Mouse (Mus musculus) hematopoietic stem cell, adult 5-6 weeks (primary cell): ENCODE measurements around the gene Tnni1. TPM values are rescaled to one million over a fixed set of nuclear protein-coding genes. Genes with fewer than 3 reads are reported as not detected.

Experiments used
- ATAC-seq, 2 experiments: fragments of 125-278 bp in 1 of 2; replicated peaks in 1 of 2; 2 replicates each; pipeline ENCODE4 v1.8.0; 2016 to 2017; ENCODE audit warnings: inconsistent platforms in 2 of 2, mild to moderate bottlenecking in 2 of 2, moderate number of reproducible peaks in 2 of 2, low read depth in 1 of 2, moderate TSS enrichment in 1 of 2; ENCODE audit not compliant: low FRiP score in 2 of 2, poor library complexity in 2 of 2, severe bottlenecking in 2 of 2, insufficient read depth in 1 of 2, low TSS enrichment in 1 of 2
- total RNA-seq: library from RNA; stranded (forward); fragments of 172-1452, 232-1000 nt; gene quantifications from 2 replicates; pipeline ENCODE4 v1.2.3, GENCODE M21; 2017

Gene Tnni1
- total RNA-seq, 1 experiment from 2014 or later, result not detected

DNA sequence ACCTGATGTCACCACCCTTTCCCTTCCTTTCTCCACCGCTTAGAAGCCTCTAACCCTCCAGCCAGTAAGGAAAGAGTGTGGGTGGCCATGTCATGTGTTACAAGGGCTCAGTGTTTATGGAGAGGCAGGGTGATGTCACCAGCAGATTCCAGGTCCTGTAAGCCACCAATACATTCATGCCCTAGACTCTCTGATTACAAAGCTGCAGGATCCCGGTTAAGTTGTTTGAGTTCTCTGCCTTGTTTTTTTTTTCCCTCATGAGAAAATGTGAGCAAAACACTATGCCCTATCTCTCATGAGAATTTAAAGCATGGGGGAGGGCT is 15.1 kb upstream of the Tnni1 start:
- no peak for ATAC-seq

DNA sequence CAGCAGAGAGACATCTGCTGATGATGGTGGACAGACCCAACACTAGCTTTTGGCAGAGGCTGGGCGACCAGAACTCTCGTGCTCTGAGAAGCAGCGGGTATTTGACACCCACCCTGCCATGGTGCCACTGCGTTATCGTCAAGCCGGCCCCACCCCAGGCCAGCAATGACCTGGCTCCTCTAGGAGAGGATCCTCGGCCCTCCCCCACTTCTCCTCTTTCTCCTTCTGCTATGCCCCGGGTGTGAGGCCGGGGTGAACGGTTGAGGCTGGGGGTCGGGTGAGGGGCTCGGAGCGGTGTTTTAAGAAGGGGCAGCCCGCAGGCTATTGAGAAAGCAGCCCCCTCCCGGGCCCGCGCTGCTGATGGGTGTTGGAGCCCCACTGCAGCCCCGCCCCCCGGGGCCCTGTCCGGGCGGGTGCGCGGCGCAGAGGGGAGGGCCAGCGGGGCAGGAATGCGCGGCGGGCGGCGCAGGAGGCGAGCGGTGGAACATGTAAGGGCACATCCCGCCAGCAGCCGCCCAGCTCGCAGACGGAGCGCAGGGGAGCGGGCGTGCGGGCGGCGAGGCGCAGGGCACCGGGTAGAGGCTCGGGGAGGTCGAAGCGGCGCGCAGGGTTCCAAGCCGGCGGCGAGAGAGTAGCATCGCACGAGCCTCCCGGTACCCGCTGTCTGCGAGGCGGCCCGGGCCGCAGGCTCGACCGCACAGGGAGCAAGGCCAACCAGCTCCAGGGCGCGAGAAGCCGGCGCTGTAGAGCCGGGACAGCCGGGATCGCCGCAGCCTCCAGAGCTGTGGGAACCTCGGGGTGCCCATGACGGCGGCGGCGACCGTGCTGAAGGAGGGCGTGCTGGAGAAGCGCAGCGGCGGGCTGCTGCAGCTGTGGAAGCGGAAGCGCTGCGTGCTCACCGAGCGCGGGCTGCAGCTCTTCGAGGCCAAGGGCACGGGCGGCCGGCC is 13.3 kb upstream of the Tnni1 start, which contains the start of gene Phlda3:
Gene Phlda3 (plus strand): TSS at position 475 of the 947 bp plus-strand sequence.
- ATAC-seq, result peak; percentile 53 to 65

DNA sequence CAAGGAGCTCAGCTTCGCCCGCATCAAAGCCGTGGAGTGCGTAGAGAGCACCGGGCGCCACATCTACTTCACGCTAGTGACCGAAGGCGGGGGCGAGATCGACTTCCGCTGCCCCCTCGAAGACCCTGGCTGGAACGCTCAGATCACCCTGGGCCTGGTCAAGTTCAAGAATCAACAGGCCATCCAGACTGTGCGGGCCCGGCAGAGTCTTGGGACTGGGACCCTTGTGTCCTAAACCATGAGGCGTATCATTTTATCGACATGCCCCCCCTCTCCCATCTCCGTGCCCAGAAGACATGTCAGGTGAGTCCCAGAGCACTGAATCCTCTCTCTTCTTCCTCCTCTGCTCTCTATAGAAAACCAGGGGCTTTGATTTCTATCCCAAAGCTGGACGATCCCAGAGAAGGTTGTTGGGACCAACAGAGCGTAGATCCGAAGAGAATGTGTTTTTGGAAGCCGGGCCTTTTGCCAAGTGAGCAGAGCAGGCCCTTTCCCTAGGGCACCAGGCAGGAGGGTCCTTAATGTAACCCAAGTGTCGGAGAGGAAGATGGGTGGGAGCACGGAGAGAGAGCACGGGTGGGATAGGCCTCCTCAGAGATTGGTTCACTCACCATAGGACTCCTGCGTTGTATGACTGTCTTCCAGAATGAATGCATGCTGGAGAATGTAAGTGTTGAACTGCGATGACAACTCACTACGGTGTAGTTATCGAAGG is 12.5 kb upstream of the Tnni1 start:
- 0 out of 4 replicates have a peak, but pooled peaks have one; percentile 1 to 24 for ATAC-seq

DNA sequence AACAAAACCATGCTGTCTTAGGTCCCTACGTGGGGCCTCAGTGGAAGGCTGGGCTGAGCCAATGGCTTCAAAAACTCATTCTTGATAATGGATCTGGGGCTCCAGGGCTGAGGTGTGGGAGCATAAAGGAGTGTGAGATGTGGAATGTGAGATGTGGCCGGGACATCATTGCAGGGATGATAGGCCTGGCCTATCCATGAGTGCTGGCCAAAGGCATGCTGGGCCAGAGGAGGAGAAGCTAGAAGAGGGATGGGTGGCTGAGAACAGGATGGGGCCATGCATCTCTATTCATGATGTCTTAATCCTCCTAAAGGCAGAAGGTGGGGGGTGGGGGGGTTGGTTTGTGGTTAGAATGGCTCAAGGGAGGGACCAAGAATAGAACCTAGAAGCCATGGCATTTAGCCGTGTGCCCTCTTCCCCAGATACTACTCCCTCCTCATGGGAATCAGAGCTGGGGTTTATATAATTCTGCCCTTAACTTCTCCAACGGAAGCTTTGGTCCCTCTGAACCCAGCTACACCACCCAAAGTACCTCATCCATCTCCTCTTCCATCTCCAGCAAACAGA is 11.8 kb upstream of the Tnni1 start:
- no peak for ATAC-seq

DNA sequence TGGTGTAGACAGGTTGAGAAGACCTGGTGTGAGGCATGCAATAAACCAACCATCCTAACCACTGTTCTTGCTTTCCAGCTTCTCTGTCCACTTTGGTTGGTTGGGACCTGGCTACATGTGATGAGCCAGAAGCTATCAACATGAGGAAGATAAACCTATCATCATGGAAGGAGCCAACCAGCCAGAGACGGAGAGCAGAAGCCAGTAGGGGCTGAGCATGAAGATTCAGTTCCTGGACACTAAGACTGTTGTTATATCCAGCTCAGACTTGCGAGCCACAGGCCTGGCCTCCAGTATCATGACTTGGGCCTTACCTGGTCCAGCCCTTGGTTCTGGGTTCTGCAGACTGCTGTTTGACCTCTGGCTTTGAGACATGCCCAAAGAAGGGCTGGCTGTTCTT is 10.8 kb upstream of the Tnni1 start:
- ATAC-seq, result no peak

DNA sequence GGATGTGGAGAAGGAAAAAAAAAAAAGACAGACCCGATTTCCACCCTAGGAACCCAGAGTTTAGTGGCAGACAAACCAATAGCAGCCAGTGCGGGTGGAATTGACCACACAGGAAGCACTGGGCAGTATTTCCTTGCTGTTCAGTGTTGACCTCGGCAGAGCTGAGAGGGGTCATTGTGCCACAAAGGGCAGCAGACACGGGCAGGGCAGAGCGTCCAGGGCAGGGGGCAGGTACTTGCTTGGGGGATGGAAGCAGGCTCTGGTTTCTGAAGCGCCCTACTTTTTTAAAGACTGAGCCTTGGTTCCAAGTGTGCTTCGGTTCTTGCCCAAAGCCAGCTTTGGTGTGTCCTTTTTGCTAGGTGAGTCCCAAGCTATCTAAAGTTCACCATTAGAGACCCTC is 9.0 kb upstream of the Tnni1 start:
- ATAC-seq, result no peak

DNA sequence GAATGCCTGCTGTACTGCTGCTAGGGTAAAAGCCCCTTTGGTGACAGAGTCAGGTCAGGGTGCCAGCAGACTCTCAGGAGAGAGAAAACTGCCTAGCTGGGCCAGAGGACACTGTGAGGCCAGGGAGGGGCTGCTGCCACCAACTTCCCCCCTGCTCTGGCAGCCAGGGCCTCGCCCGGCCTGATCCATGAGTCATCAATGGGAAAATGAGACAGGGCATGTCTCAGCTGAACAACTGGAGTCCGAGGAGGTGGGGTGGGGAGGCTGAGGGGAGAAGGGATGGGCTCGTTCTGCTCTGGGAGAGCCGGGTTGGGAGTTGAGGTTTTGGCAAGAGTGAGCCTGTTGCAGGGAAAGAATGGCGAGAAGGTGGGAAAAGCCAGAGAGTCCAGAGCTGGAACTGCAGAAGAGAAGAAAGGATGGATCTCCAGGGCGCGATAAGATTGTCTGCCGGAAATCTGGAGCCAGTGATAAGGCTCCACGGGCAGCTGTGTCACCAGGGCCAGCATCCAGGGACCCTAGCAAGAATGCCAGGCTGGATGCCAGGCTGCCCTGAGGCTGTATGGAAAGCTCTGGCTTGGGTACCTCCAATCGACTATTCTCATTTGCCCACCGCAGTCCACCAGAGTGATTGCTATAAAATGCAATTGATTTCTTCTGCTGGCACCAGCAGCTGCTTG is 8.2 kb upstream of the Tnni1 start:
- no peak for ATAC-seq

DNA sequence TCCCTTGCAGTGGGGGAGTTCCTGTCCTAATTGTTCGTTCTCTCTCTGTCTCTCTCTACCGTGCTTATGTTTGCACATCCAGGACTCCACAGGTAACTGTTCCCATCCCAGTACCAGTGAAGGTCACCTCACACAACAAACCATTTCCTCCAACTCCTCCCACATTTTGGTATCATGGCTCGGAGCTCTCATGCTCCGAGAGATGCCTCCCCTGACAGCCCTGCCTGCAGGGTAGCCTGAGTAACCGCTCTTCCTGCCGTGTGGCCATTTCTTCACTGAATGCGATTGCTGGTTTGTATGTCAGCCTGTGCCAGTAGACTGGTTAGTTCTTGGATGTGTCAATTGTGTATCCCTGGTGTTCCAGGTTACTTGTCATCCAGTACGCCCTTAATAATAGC is 7.7 kb upstream of the Tnni1 start:
- no peak for ATAC-seq

DNA sequence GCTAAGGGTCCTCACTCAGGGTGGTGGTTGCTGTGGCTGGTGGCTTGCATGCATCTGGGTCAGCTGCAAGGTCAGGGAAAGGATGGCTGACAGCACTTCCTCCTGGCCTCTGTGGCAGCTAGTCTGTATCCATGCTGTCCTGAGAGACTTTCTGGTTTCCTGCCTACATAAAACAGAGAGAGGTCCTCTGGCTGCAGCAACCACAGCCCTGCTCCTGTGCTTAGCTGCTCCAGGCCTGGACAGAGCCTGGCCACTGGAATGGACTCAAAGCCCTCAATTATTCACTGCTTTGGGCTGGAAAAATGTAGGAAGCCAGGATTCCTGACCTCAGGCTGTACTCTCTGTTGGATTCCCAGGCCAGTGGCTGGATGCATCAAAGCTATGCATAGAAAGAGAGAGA is 2.6 kb upstream of the Tnni1 start:
- no peak for ATAC-seq

DNA sequence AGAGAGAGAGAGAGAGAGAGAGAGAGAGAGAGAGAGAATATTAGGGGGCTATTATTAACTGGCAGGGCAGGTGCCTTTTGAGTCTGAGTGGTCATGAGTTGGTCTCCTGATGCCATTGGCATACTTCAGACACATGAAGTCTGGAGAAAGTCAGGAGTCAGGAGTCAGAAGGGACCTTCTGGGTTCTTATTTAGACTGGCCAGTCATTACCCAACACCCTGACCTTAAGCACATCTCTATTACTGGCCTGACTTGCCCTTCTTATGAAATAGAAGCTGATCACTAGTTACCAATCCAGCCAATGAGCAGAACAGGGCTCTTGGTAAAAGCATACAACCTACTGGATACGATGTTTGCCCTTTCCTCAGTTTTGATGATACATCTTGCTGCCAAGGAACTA is 2.2 kb upstream of the Tnni1 start:
- no peak for ATAC-seq

DNA sequence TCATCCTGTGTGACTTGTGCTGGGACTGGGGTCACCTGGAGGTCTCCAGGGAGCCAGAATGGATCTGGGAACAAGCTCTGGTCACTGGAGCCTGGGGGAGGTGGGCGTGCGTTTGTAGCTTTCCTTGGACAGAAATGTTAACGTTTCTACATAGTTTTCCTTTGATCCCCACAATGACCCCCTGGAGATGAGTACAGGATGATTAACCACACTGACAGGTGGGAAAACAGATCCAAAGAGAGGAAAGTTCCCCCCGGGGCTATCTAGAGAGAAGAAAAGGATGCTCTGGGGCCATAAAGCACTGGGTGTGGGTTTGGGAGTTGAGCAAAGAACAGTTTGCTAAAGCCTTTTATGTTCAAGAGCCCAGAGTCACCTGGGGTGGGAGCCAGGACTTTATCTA is 1.4 kb downstream of the Tnni1 start:
- ATAC-seq, result no peak

DNA sequence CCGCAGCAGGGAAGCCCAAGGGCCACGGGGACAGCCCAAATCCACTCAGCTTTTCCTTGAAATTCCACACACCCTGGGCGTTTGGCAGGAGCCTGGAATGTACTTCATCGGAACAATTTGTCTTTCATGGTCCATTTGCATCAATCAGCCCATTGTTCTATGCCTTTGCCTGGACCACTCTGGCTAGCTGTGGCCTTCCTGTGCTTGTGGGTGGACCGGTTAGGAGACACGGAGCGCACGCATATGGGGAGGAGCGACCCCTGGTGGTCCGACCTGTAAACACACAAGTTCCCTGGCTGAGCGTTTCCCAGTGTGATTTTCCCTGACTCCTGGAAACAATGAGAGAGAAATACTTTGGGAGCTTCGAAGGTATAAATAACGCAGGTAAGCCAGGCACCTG is 2.0 kb downstream of the Tnni1 start:
- peak; percentile 63 to 75 for ATAC-seq

DNA sequence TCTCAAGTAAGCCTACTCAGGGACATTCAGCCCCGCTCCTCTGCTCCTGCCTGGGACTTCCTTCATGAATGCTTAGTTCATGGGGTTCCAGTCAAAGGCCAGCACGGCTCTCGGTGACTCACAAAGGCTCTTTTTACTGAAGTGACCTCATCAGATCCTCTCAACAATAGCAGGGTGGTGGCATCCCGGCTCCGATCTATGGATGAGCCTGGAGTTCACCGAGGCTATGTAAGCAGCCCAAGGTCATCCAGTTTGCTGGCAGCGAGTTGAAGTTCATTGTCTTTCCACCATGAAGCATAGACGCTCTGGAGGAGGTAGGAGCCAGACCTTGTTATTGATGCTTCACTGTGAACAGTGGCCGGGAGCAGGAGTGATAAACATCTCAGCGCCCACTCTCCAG is 3.6 kb downstream of the Tnni1 start:
- ATAC-seq, result no peak

DNA sequence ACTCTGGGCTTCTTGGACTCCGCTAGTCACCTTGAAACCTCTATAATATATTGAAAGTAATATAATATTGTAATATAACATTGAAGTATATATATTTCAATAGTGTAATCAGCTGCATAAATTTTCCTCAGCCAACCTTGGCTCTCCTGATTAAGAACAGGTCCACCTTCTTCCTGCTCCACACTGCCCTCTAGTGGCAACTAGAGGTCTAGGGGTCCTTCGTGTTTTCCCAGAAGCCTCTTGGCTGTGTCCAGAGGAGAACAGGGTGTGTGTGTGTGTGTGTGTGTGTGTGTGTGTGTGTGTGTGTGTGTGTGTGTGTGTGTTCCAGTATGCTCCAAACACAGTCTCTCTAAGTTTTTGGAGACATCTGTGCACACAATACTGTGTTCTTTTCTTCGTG is 8.6 kb downstream of the Tnni1 start:
- ATAC-seq, result peak; percentile 47 to 72; a peak in 2 of 4 replicates

DNA sequence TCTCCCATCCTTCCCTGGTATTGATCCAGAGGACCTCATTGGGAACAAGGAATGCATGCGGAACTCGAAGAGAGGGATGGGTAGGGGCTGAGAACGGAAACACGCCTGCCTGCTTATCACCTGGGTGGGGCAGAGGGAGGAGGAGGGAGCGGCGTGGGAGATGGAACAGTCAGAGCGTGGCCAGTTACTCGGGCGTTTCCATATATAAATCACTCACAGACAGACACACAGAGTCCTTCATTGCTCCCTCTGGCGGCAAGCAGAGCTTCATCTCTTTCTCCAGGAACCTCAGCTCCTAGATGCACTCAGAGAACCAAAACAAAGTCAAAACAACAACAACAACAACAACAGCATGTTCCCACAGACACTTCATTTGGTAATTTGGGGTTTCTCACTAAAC is 9.5 kb downstream of the Tnni1 start:
- peak in 1 of 2 experiments; percentile 7; a peak in 1 of 4 replicates for ATAC-seq

DNA sequence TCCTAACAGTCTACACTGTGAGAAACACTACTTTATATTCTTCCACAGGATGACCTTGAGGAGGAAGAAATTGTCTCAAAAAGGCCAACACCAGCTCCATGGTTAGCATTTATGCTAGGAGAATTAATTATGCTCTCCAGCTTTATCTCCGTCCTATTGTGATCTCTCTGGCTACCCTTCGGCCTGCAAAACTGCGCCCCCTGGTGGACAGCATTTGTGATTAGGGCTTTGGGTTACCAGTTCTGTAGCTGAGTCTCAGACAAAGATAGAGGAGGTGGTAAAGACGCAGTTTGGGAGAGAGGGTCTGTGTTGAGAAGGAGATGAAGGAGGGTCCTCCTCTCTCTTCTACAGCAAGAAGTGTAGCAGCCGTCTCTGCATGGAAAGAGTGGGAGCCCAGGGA is 10.6 kb downstream of the Tnni1 start:
- peak in 1 of 2 experiments; percentile 33; a peak in 1 of 4 replicates for ATAC-seq

DNA sequence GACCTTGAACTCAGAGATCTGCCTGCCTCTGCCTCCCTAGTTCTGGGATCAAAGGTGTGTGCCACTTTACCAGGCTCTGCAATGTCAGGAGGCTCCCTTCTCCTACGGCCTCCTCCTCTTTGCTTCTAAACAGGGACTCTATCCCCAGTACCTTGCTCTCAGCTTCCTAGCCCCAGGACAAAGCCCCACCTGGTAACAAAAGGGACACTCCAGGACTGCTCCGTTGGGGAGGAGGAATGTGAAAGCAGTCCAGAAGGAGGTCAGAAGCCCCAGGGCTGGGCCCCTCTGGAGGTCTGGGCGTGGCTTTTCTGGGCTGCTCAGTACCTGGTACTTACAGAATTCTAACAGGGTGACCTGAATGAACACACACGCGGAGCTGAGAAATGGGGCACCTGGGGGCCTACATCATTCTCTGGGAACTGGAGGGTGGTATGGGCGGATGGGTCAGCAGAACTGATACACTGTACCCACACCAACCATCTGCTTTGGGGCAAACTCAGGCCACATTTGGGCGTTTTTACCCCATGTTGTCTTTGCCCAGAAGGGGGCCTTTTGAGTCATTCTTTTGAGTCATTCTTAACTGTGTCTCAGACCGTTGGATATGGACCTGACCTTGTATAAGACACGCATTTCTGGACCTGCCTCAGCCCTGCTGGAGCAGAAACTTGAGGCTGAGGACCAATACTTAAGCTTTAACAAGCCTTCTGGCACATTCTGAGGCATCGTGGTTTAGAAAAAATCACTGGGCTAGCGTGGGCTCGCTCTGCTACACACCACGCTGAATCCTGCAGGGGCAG is 13.1 kb downstream of the Tnni1 start:
- no peak for ATAC-seq
